8 mouse cellular contexts compared by ENCODE assay signal in genomic region chr6:34346096-34346898, GRCm38 (mm10). TPM values are rescaled to one million over a fixed set of nuclear protein-coding genes. Genes with fewer than 3 reads are reported as not detected.
DNase-seq lines count a peak whose midpoint lies in the region; ATAC-seq and TF ChIP-seq lines count a peak whose summit lies in the region.

No protein-coding gene starts in this region.

- no peaks in the 10 kb centered on the region for H3K36me3 ChIP-seq in C2C12 (ENCODE audit: control insufficient read depth, insufficient read depth)
- H3K36me3 ChIP-seq in embryonic facial prominence, embryonic 15.5 days: no peaks in the 10 kb centered on the region
- no peaks in the 10 kb centered on the region for H3K36me3 ChIP-seq in heart, embryonic 11.5 days (ENCODE audit: control insufficient read depth, insufficient read depth, low read length)
- H3K36me3 ChIP-seq in kidney, embryonic 14.5 days (ENCODE audit: control insufficient read depth, insufficient read depth, low read length): no peaks in the 10 kb centered on the region
- H3K36me3 ChIP-seq in limb, embryonic 14.5 days (ENCODE audit: control insufficient read depth, insufficient read depth, low read length): no peaks in the 10 kb centered on the region
- no peaks in the 10 kb centered on the region for H3K36me3 ChIP-seq in neural tube, embryonic 11.5 days (ENCODE audit: control insufficient read depth, insufficient read depth, low read length)

- ATAC-seq in embryonic facial prominence, embryonic 15.5 days (ENCODE audit: insufficient number of reproducible peaks, low FRiP score, low TSS enrichment, low read depth): 0 out of 2 replicates have a peak, but pooled peaks have one; percentile 19
- 0 out of 2 replicates have a peak, but pooled peaks have one; percentile 26 for ATAC-seq in heart, embryonic 11.5 days (replicated peaks; ENCODE audit: insufficient number of reproducible peaks, low FRiP score, low TSS enrichment)
- ATAC-seq in kidney, embryonic 14.5 days (ENCODE audit: low FRiP score, low TSS enrichment): peak; percentile 76
- ATAC-seq in limb, embryonic 14.5 days (ENCODE audit: low FRiP score, low read depth): peak; percentile 70; the same call in 1 of the 2 replicates
- ATAC-seq in neural tube, embryonic 11.5 days (ENCODE audit: insufficient read depth, low FRiP score, low TSS enrichment): peak; percentile 72

- H3K27ac ChIP-seq in bone marrow macrophage, adult 2 months (ENCODE audit: insufficient read depth, low read depth, low read length): no peak overlapping the region
- no peak overlapping the region for H3K27ac ChIP-seq in embryonic facial prominence, embryonic 15.5 days (replicated peaks)
- no peak overlapping the region for H3K27ac ChIP-seq in heart, embryonic 11.5 days (ENCODE audit: low read depth, low read length)
- no peak overlapping the region for H3K27ac ChIP-seq in kidney, embryonic 14.5 days (ENCODE audit: low read depth, low read length)
- H3K27ac ChIP-seq in limb, embryonic 14.5 days (replicated peaks; ENCODE audit: low read depth, low read length): no peak overlapping the region
- no peak overlapping the region for H3K27ac ChIP-seq in neural tube, embryonic 11.5 days (ENCODE audit: low read depth, low read length)

- H3K4me1 ChIP-seq in bone marrow macrophage, adult 2 months (ENCODE audit: control insufficient read depth, insufficient read depth, low read length): peaks cover 14% of the 10 kb centered on the region
- no peaks in the 10 kb centered on the region for H3K4me1 ChIP-seq in embryonic facial prominence, embryonic 15.5 days
- peaks cover 8% of the 10 kb centered on the region for H3K4me1 ChIP-seq in heart, embryonic 11.5 days (ENCODE audit: control insufficient read depth, insufficient read depth, low read length)
- no peaks in the 10 kb centered on the region for H3K4me1 ChIP-seq in kidney, embryonic 14.5 days (ENCODE audit: control insufficient read depth, insufficient read depth, low read length)
- peaks cover 4% of the 10 kb centered on the region for H3K4me1 ChIP-seq in limb, embryonic 14.5 days (ENCODE audit: control insufficient read depth, insufficient read depth, low read length)
- no peaks in the 10 kb centered on the region for H3K4me1 ChIP-seq in neural tube, embryonic 11.5 days (ENCODE audit: control insufficient read depth, insufficient read depth, low read length)

- DNase-seq in limb, embryonic 14.5 days (ENCODE audit: low spot score): peak; percentile 71
- DNase-seq in neural tube, embryonic 11.5 days (ENCODE audit: low spot score): peak; percentile 80
- peak; percentile 58 for DNase-seq in telencephalon, adult 2 months (ENCODE audit: low read depth, low spot score)

- no peak overlapping the region for H3K9ac ChIP-seq in embryonic facial prominence, embryonic 15.5 days
- H3K9ac ChIP-seq in heart, embryonic 11.5 days (ENCODE audit: low read depth, low read length): no peak overlapping the region; the same call in 1 of the 2 replicates
- H3K9ac ChIP-seq in kidney, embryonic 14.5 days (ENCODE audit: low read depth, low read length): no peak overlapping the region
- H3K9ac ChIP-seq in limb, embryonic 14.5 days (ENCODE audit: low read depth, low read length, severe bottlenecking): no peak overlapping the region
- 0 out of 2 replicates have a peak overlapping the region, but pooled peaks have one; percentile 8 for H3K9ac ChIP-seq in neural tube, embryonic 11.5 days (ENCODE audit: low read length)

- H3K27me3 ChIP-seq in C2C12 (ENCODE audit: control insufficient read depth, insufficient read depth, insufficient read length): no peaks in the 10 kb centered on the region
- H3K27me3 ChIP-seq in embryonic facial prominence, embryonic 15.5 days: no peaks in the 10 kb centered on the region
- H3K27me3 ChIP-seq in heart, embryonic 11.5 days (ENCODE audit: control insufficient read depth, insufficient read depth, low read length): no peaks in the 10 kb centered on the region
- H3K27me3 ChIP-seq in kidney, embryonic 14.5 days (ENCODE audit: control insufficient read depth, insufficient read depth, low read length): no peaks in the 10 kb centered on the region
- H3K27me3 ChIP-seq in limb, embryonic 14.5 days (ENCODE audit: control insufficient read depth, insufficient read depth, low read length): no peaks in the 10 kb centered on the region
- H3K27me3 ChIP-seq in neural tube, embryonic 11.5 days (ENCODE audit: control insufficient read depth, insufficient read depth, low read length): no peaks in the 10 kb centered on the region

- H3K79me3 ChIP-seq in C2C12 (ENCODE audit: low read depth): no peaks in the 10 kb centered on the region

- H3K79me2 ChIP-seq in C2C12 (ENCODE audit: control insufficient read depth, insufficient read depth): no peaks in the 10 kb centered on the region

- TF ChIP-seq POLR2A in bone marrow macrophage, adult 2 months (IDR thresholded peaks at IDR 0.05; ENCODE audit: borderline replicate concordance, low read depth, low read length): no peak
- no peak for TF ChIP-seq POLR2A in limb, embryonic 14.5 days (IDR thresholded peaks at IDR 0.05; ENCODE audit: borderline replicate concordance, extremely low read depth, insufficient read depth, insufficient read length)

- peak; percentile 82 for TF ChIP-seq CTCF in C2C12 (IDR thresholded peaks at IDR 0.05; ENCODE audit: control insufficient read depth, insufficient read depth, insufficient read length)
- TF ChIP-seq CTCF in bone marrow macrophage, adult 2 months (IDR thresholded peaks at IDR 0.05; ENCODE audit: low read depth, low read length): peak; percentile 90

- H3K4me2 ChIP-seq in embryonic facial prominence, embryonic 15.5 days (replicated peaks): peak overlapping the region; percentile 12; the same call in 1 of the 2 replicates
- peak overlapping the region; percentile 44 for H3K4me2 ChIP-seq in heart, embryonic 11.5 days
- no peak overlapping the region for H3K4me2 ChIP-seq in kidney, embryonic 14.5 days (replicated peaks; ENCODE audit: low read depth, low read length)
- H3K4me2 ChIP-seq in limb, embryonic 14.5 days (replicated peaks; ENCODE audit: low read depth, low read length, severe bottlenecking): no peak overlapping the region
- no peak overlapping the region for H3K4me2 ChIP-seq in neural tube, embryonic 11.5 days (ENCODE audit: low read depth)

- WGBS in embryonic facial prominence, embryonic 15.5 days: 45% methylated on average over 14 of the region's 14 CpGs
- WGBS in heart, embryonic 11.5 days (ENCODE audit: insufficient replicate concordance): 41% methylated on average over 14 of the region's 14 CpGs
- WGBS in kidney, embryonic 14.5 days: 50% methylated on average over 14 of the region's 14 CpGs
- 46% methylated on average over 14 of the region's 14 CpGs for WGBS in limb, embryonic 14.5 days
- WGBS in neural tube, embryonic 11.5 days: 54% methylated on average over 14 of the region's 14 CpGs

- no peaks in the 10 kb centered on the region for H3K9me3 ChIP-seq in embryonic facial prominence, embryonic 15.5 days (replicated peaks)
- H3K9me3 ChIP-seq in heart, embryonic 11.5 days (replicated peaks; ENCODE audit: control insufficient read depth, low read length): no peaks in the 10 kb centered on the region
- no peaks in the 10 kb centered on the region for H3K9me3 ChIP-seq in kidney, embryonic 14.5 days (ENCODE audit: control insufficient read depth, low read length)
- H3K9me3 ChIP-seq in limb, embryonic 14.5 days (ENCODE audit: control insufficient read depth, low read length): no peaks in the 10 kb centered on the region
- no peaks in the 10 kb centered on the region for H3K9me3 ChIP-seq in neural tube, embryonic 11.5 days (ENCODE audit: control insufficient read depth, low read length)

- no peak overlapping the region for H3ac ChIP-seq in C2C12 (ENCODE audit: control insufficient read depth, insufficient read length, low read depth)

- no peak overlapping the region for H3K4me3 ChIP-seq in C2C12 (ENCODE audit: insufficient read depth, poor library complexity, severe bottlenecking)
- no peak overlapping the region for H3K4me3 ChIP-seq in bone marrow macrophage, adult 2 months (ENCODE audit: insufficient read depth, low read length)
- no peak overlapping the region for H3K4me3 ChIP-seq in embryonic facial prominence, embryonic 15.5 days (replicated peaks)
- H3K4me3 ChIP-seq in heart, embryonic 11.5 days (ENCODE audit: low read depth, low read length): no peak overlapping the region
- no peak overlapping the region for H3K4me3 ChIP-seq in kidney, embryonic 14.5 days (ENCODE audit: low read length)
- no peak overlapping the region for H3K4me3 ChIP-seq in limb, embryonic 14.5 days (replicated peaks; ENCODE audit: low read length)
- H3K4me3 ChIP-seq in neural tube, embryonic 11.5 days (ENCODE audit: low read depth, low read length): no peak overlapping the region

RNA-seq across cellular contexts. Expression of gene Akr1b8, which starts 7.6 kb away (rescaled TPM):
- polyA plus RNA-seq in C2C12 (2012; fragmentation: generic; extraction: Trizol): 95.1 TPM
- polyA plus RNA-seq in bone marrow macrophage, adult 2 months (2012; ENCODE audit: insufficient read depth, insufficient read length, missing spikeins): 98.3 and 111 TPM in 2 replicates
- polyA plus RNA-seq in embryonic facial prominence, embryonic 15.5 days (2015; fragmentation: Nextera tagmentation; extraction: Ambion mirVana): 9.0 and 10.3 TPM in 2 replicates
- 19.6 and 22.2 TPM in 2 replicates for polyA plus RNA-seq in heart, embryonic 11.5 days (2014; fragmentation: Nextera tagmentation; extraction: Ambion mirVana)
- polyA plus RNA-seq in kidney, embryonic 14.5 days (2014; fragmentation: Nextera tagmentation; extraction: Ambion mirVana): 14.9 and 15.6 TPM in 2 replicates
- 5.6 and 6.5 TPM in 2 replicates for polyA plus RNA-seq in limb, embryonic 14.5 days (2012; rRNA removed)
- polyA plus RNA-seq in limb, embryonic 14.5 days (2014; fragmentation: Nextera tagmentation; extraction: Ambion mirVana): 7.1 and 8.5 TPM in 2 replicates
- 22.8 and 23.0 TPM in 2 replicates for polyA plus RNA-seq in neural tube, embryonic 11.5 days (2014; fragmentation: Nextera tagmentation; extraction: Ambion mirVana)

RNA-seq across cellular contexts. Expression of gene Akr1b3, which starts 29.0 kb away (rescaled TPM):
- 455 TPM for polyA plus RNA-seq in C2C12 (2012; fragmentation: generic; extraction: Trizol)
- polyA plus RNA-seq in bone marrow macrophage, adult 2 months (2012; ENCODE audit: insufficient read depth, insufficient read length, missing spikeins): 202 and 226 TPM in 2 replicates
- 147 and 156 TPM in 2 replicates for polyA plus RNA-seq in embryonic facial prominence, embryonic 15.5 days (2015; fragmentation: Nextera tagmentation; extraction: Ambion mirVana)
- 205 TPM in 2 replicates for polyA plus RNA-seq in heart, embryonic 11.5 days (2014; fragmentation: Nextera tagmentation; extraction: Ambion mirVana)
- polyA plus RNA-seq in kidney, embryonic 14.5 days (2014; fragmentation: Nextera tagmentation; extraction: Ambion mirVana): 186 and 207 TPM in 2 replicates
- polyA plus RNA-seq in limb, embryonic 14.5 days (2012; rRNA removed): 133 and 134 TPM in 2 replicates
- 174 and 180 TPM in 2 replicates for polyA plus RNA-seq in limb, embryonic 14.5 days (2014; fragmentation: Nextera tagmentation; extraction: Ambion mirVana)
- polyA plus RNA-seq in neural tube, embryonic 11.5 days (2014; fragmentation: Nextera tagmentation; extraction: Ambion mirVana): 206 and 208 TPM in 2 replicates

RNA-seq across cellular contexts. Expression of gene Akr1b10, which starts 37.7 kb away (rescaled TPM):
- 15.3 TPM for polyA plus RNA-seq in C2C12 (2012; fragmentation: generic; extraction: Trizol)
- 97.1 and 102 TPM in 2 replicates for polyA plus RNA-seq in bone marrow macrophage, adult 2 months (2012; ENCODE audit: insufficient read depth, insufficient read length, missing spikeins)
- 15.1 and 18.1 TPM in 2 replicates for polyA plus RNA-seq in embryonic facial prominence, embryonic 15.5 days (2015; fragmentation: Nextera tagmentation; extraction: Ambion mirVana)
- 63.1 and 67.6 TPM in 2 replicates for polyA plus RNA-seq in heart, embryonic 11.5 days (2014; fragmentation: Nextera tagmentation; extraction: Ambion mirVana)
- polyA plus RNA-seq in kidney, embryonic 14.5 days (2014; fragmentation: Nextera tagmentation; extraction: Ambion mirVana): 24.2 and 27.6 TPM in 2 replicates
- 9.9 and 10.4 TPM in 2 replicates for polyA plus RNA-seq in limb, embryonic 14.5 days (2012; rRNA removed)
- 9.6 and 10.2 TPM in 2 replicates for polyA plus RNA-seq in limb, embryonic 14.5 days (2014; fragmentation: Nextera tagmentation; extraction: Ambion mirVana)
- 15.1 and 15.3 TPM in 2 replicates for polyA plus RNA-seq in neural tube, embryonic 11.5 days (2014; fragmentation: Nextera tagmentation; extraction: Ambion mirVana)

Comparison
In these comparisons a context has a peak if more than half of its experiments do, and no peak if none do; other contexts are left out.
1. ATAC-seq: peak in every context shown above with its lines; median percentile 76 in kidney, embryonic 14.5 days; 72 in neural tube, embryonic 11.5 days; 70 in limb, embryonic 14.5 days; 26 in heart, embryonic 11.5 days; 19 in embryonic facial prominence, embryonic 15.5 days.
2. H3K4me2 ChIP-seq: peak in embryonic facial prominence, embryonic 15.5 days (single experiment) and heart, embryonic 11.5 days (single experiment); none in kidney, embryonic 14.5 days (single experiment), limb, embryonic 14.5 days (single experiment) and neural tube, embryonic 11.5 days (single experiment).
3. Peak in every context shown above with its lines, with median percentiles within 50 percentile points of each other: DNase-seq.